In genomic region chr4:40974011-40974410, GRCm38 (mm10) we compare ENCODE assay signal across 25 mouse cellular contexts. TPM values are rescaled to one million over a fixed set of nuclear protein-coding genes. Genes with fewer than 3 reads are reported as not detected.
A peak's percentile ranks its signal among the peaks of the same experiment; 100 is the strongest.
DNase-seq lines count a peak whose midpoint lies in the region; ATAC-seq lines count a peak whose summit lies in the region.
"Had no signal": no experiment of that assay in that cellular context is flagged by ENCODE, and none has a peak within 500 bp of the region (broad histone marks: within the 10 kb centered on the region; RNA-seq: fewer than 3 reads in every experiment).

No protein-coding gene starts in this region.

- DNase-seq in liver, embryonic 13.5 days, result no peak
- DNase-seq in liver (no peak), 3T3-L1 (ENCODE audit: low read depth, low spot score) (peak; percentile 5)
- peak; percentile 84 for DNase-seq in adrenal gland, adult 2 months
- peak; percentile 38 for DNase-seq in adrenal gland, postnatal 25 days
- no peak for DNase-seq in thymus, postnatal 25 days
- DNase-seq in right cerebral cortex, postnatal 4 days, result no peak
- DNase-seq in urinary bladder, adult 18-20 months (ENCODE audit: low spot score in 2 of 2), result no peak
- DNase-seq: cerebellum, adult 11-12 months; cerebellum, adult 9-10 months; cerebellum, postnatal 25 days; gastrocnemius, postnatal 10 days; heart, adult 18-20 months; heart, postnatal 14 days had no signal

- H3K9me3 ChIP-seq in liver, embryonic 13.5 days (replicated peaks), result no peaks in the 10 kb centered on the region
- H3K9me3 ChIP-seq: embryonic facial prominence, embryonic 12.5 days; forebrain, embryonic 15.5 days; G1E; heart, embryonic 15.5 days; hindbrain, embryonic 13.5 days; intestine, embryonic 15.5 days had no signal

- H3K36me3 ChIP-seq in liver, embryonic 13.5 days, result peaks cover 54% of the 10 kb centered on the region

- no peak for ATAC-seq in liver, embryonic 13.5 days (ENCODE audit: low read depth)
- ATAC-seq: forebrain, embryonic 15.5 days; hindbrain, postnatal 0 days; intestine, embryonic 15.5 days had no signal

- peak overlapping the region; percentile 3; the same call in 1 of the 2 replicates for H3K9ac ChIP-seq in liver, embryonic 13.5 days
- H3K9ac ChIP-seq: embryonic facial prominence, embryonic 12.5 days; forebrain, embryonic 15.5 days; heart, embryonic 15.5 days; hindbrain, embryonic 13.5 days; intestine, embryonic 15.5 days had no signal

- WGBS in liver, embryonic 13.5 days (ENCODE audit: insufficient replicate concordance), result 80% methylated on average over 1 of the region's 1 CpGs

- peaks cover 60% of the 10 kb centered on the region for H3K4me1 ChIP-seq in liver, embryonic 13.5 days (replicated peaks)

- H3K27me3 ChIP-seq in liver, embryonic 13.5 days, result no peaks in the 10 kb centered on the region
- H3K27me3 ChIP-seq: embryonic facial prominence, embryonic 12.5 days; forebrain, embryonic 15.5 days; heart, embryonic 15.5 days; hindbrain, embryonic 13.5 days; intestine, embryonic 15.5 days had no signal

- no peak overlapping the region for H3K4me2 ChIP-seq in liver, embryonic 13.5 days
- H3K4me2 ChIP-seq: embryonic facial prominence, embryonic 12.5 days; forebrain, embryonic 15.5 days; heart, embryonic 11.5 days; heart, embryonic 15.5 days; hindbrain, embryonic 13.5 days; intestine, embryonic 15.5 days had no signal

- H3K4me3 ChIP-seq in liver, embryonic 13.5 days (replicated peaks), result no peak overlapping the region
- H3K4me3 ChIP-seq: embryonic facial prominence, embryonic 12.5 days; forebrain, embryonic 15.5 days; heart, embryonic 15.5 days; hindbrain, embryonic 13.5 days; intestine, embryonic 15.5 days had no signal

- H3K27ac ChIP-seq in liver, embryonic 13.5 days, result no peak overlapping the region
- H3K27ac ChIP-seq: embryonic facial prominence, embryonic 12.5 days; forebrain, embryonic 15.5 days; heart, embryonic 15.5 days; hindbrain, embryonic 13.5 days; hindbrain, postnatal 0 days; intestine, embryonic 15.5 days had no signal

RNA-seq across cellular contexts. Expression of gene Nfx1, which starts 3.3 kb away (rescaled TPM):
- polyA plus RNA-seq in liver, embryonic 13.5 days (2015; fragmentation: Nextera tagmentation; extraction: Ambion mirVana), result 32.8 and 40.5 TPM in 2 replicates
- 10 to 100 TPM; 66.1 to 93.2 TPM for total RNA-seq in adrenal gland, adult 2 months (2021)
- 23.7 and 31.0 TPM in 2 replicates for polyA plus RNA-seq in adrenal gland, adult 2 months (2012; rRNA removed)
- total RNA-seq in adrenal gland, postnatal 25 days (2021), result 86.1 and 90.5 TPM in 2 replicates

RNA-seq across cellular contexts. Expression of gene Chmp5, which starts 25.8 kb away (rescaled TPM):
- 48.7 and 57.4 TPM in 2 replicates for polyA plus RNA-seq in liver, embryonic 13.5 days (2015; fragmentation: Nextera tagmentation; extraction: Ambion mirVana)
- total RNA-seq in adrenal gland, adult 2 months (2021), result 100 to 1,000 TPM; 101 to 104 TPM
- polyA plus RNA-seq in adrenal gland, adult 2 months (2012; rRNA removed), result 4.1 and 4.5 TPM in 2 replicates
- total RNA-seq in adrenal gland, postnatal 25 days (2021), result 103 and 105 TPM in 2 replicates

RNA-seq across cellular contexts. Expression of gene Bag1, which starts 25.9 kb away (rescaled TPM):
- 145 and 166 TPM in 2 replicates for polyA plus RNA-seq in liver, embryonic 13.5 days (2015; fragmentation: Nextera tagmentation; extraction: Ambion mirVana)
- total RNA-seq in adrenal gland, adult 2 months (2021), result 100 to 1,000 TPM; 274 to 368 TPM
- polyA plus RNA-seq in adrenal gland, adult 2 months (2012; rRNA removed), result 268 and 567 TPM in 2 replicates
- 276 and 283 TPM in 2 replicates for total RNA-seq in adrenal gland, postnatal 25 days (2021)

RNA-seq across cellular contexts. Expression of gene Spink4, which starts 54.2 kb away (rescaled TPM):
- polyA plus RNA-seq in liver, embryonic 13.5 days (2015; fragmentation: Nextera tagmentation; extraction: Ambion mirVana), result 0.39 and 0.44 TPM in 2 replicates
- total RNA-seq in adrenal gland, adult 2 months (2021), result 100 to 1,000 TPM in 1 of 2 experiments, not detected in 1; 112 TPM
- polyA plus RNA-seq in adrenal gland, adult 2 months (2012; rRNA removed), result 6.3 and 15.7 TPM in 2 replicates
- 5.2 and 10.7 TPM in 2 replicates for total RNA-seq in adrenal gland, postnatal 25 days (2021)
- total RNA-seq: G1E; gastrocnemius, postnatal 10 days; gastrocnemius, postnatal 4 days; heart, adult 18-20 months; hematopoietic stem cell, adult 5-6 weeks; hindbrain, postnatal 0 days had no signal
- polyA plus RNA-seq: embryonic facial prominence, embryonic 12.5 days; forebrain, embryonic 11.5 days; forebrain, embryonic 15.5 days; G1E; hindbrain, embryonic 13.5 days; hindbrain, postnatal 0 days had no signal

Comparison
In these comparisons a context has a peak if more than half of its experiments do, and no peak if none do; other contexts are left out.
1. DNase-seq: peak in 3T3-L1 (single experiment), adrenal gland, adult 2 months (single experiment) and adrenal gland, postnatal 25 days (single experiment); none in liver, embryonic 13.5 days (single experiment), liver (single experiment), thymus, postnatal 25 days (single experiment), right cerebral cortex, postnatal 4 days (single experiment) and urinary bladder, adult 18-20 months (0 of 2).